Mouse (Mus musculus) G1E (cell line): ENCODE results near the gene Ncaph2. TPM values are rescaled to one million over a fixed set of nuclear protein-coding genes. Genes with fewer than 3 reads are reported as not detected.

Experiments used
- ATAC-seq: 2 replicates; pipeline ENCODE4 v1.8.0; 2016; ENCODE audit warnings: mild to moderate bottlenecking; ENCODE audit not compliant: insufficient number of reproducible peaks, poor library complexity, low FRiP score, severe bottlenecking; ENCODE audit errors: extremely low read depth
- DNase-seq: peaks from one replicate; pipeline ENCODE4 v3.0.0; 2012; ENCODE audit warnings: low spot score
- H3K27me3 ChIP-seq: 2 replicates; pipeline ENCODE4 v1.6.1; 2012; ENCODE audit warnings: mild to moderate bottlenecking, low read length, inconsistent platforms; ENCODE audit not compliant: insufficient read depth
- H3K36me3 ChIP-seq: replicated peaks from 2 replicates; pipeline ENCODE3; 2012; ENCODE audit warnings: mild to moderate bottlenecking, inconsistent platforms
- H3K4me1 ChIP-seq: 2 replicates; pipeline ENCODE4 v1.6.1; 2012; ENCODE audit warnings: low read depth, low read length, inconsistent platforms, mixed read lengths; ENCODE audit not compliant: insufficient read depth
- H3K4me3 ChIP-seq: 2 replicates; pipeline ENCODE4 v1.5.1; 2012; ENCODE audit warnings: low read depth, mild to moderate bottlenecking, inconsistent platforms, low read length, moderate library complexity, mixed read lengths
- H3K9me3 ChIP-seq: replicated peaks from 2 replicates; pipeline ENCODE4 v1.6.1; 2012; ENCODE audit warnings: inconsistent platforms
- CTCF ChIP-seq: IDR thresholded peaks from 2 replicates; pipeline ENCODE4 v1.5.1; 2012; ENCODE audit warnings: low read depth, low read length, inconsistent platforms, mixed read lengths
- GATA1 ChIP-seq: IDR thresholded peaks from 2 replicates; pipeline ENCODE4 v1.6.1; 2012; ENCODE audit warnings: borderline replicate concordance, low read length, inconsistent platforms, mixed read lengths
- GATA2 ChIP-seq: IDR thresholded peaks from 2 replicates; pipeline ENCODE4 v1.6.1; 2012; ENCODE audit warnings: low read depth, low read length, inconsistent platforms, borderline replicate concordance
- POLR2AphosphoS5 ChIP-seq: IDR thresholded peaks from 2 replicates; pipeline ENCODE4 v1.6.1; 2012; ENCODE audit warnings: low read depth, low read length, inconsistent platforms; ENCODE audit not compliant: insufficient replicate concordance
- TAL1 ChIP-seq: conservative IDR thresholded peaks from 2 replicates; pipeline ENCODE4 v1.6.1; 2012; ENCODE audit warnings: low read depth, low read length, inconsistent platforms, mixed read lengths
- polyA plus RNA-seq: library from polyadenylated mRNA; stranded (reverse); fragments of >175 nt; gene quantifications from 2 replicates; pipeline ENCODE4 v1.2.3, GENCODE M21; 2012
- total RNA-seq, 2 experiments: library from RNA; stranded (forward) in 1 of 2; stranded (reverse) in 1 of 2; fragments of 200-1000 nt in 1 of 2; fragments of >200 nt in 1 of 2; fragmentation: Nextera tagmentation in 1 of 2; gene quantifications; 2 replicates each; pipeline ENCODE4 v1.2.3; 2014 to 2017

Gene Ncaph2
- total and polyA plus RNA-seq, 3 experiments, result 78.1 to 147 (median 130) TPM

- Histone ChIP-seq H3K9me3 (no peaks in the 10 kb centered on the region), H3K36me3 (peaks cover 67% of the 10 kb centered on the region), H3K4me1 (peaks cover 36% of the 10 kb centered on the region), H3K4me3 (peak overlapping the region; percentile 48; the same call in 1 of the 2 replicates), H3K27me3 (no peaks in the 10 kb centered on the region)
- DNase-seq (no peak), ATAC-seq (no peak)
- TF ChIP-seq GATA2 (no peak), POLR2AphosphoS5 (no peak), GATA1 (no peak), CTCF (no peak), TAL1 (no peak)
Observed at GRCm38 (mm10) chr15:89353837-89354236, 1.7 kb upstream of the Ncaph2 start.

- H3K27me3 ChIP-seq, result no peaks in the 10 kb centered on the region
- ATAC-seq, result no peak
- peak overlapping the region; percentile 78 for H3K4me3 ChIP-seq
- H3K36me3 ChIP-seq, result peaks cover 72% of the 10 kb centered on the region
- peaks cover 40% of the 10 kb centered on the region for H3K4me1 ChIP-seq
- no peaks in the 10 kb centered on the region for H3K9me3 ChIP-seq
- TF ChIP-seq TAL1 (no peak), GATA2 (no peak), GATA1 (no peak), CTCF (no peak), POLR2AphosphoS5 (no peak)
- no peak for DNase-seq
Observed at GRCm38 (mm10) chr15:89354455-89354854, 1.1 kb upstream of the Ncaph2 start.

GRCm38 (mm10) chr15:89356372-89356771 is 853 bp downstream of the Ncaph2 start:
- peaks cover 44% of the 10 kb centered on the region for H3K4me1 ChIP-seq
- TF ChIP-seq TAL1, result no peak
- no peak for TF ChIP-seq CTCF
- TF ChIP-seq GATA2, result no peak
- no peak for TF ChIP-seq GATA1
- no peak for TF ChIP-seq POLR2AphosphoS5
- peak; percentile 78 for DNase-seq
- no peaks in the 10 kb centered on the region for H3K9me3 ChIP-seq
- peak; percentile 74 for ATAC-seq
- H3K36me3 ChIP-seq, result peaks cover 74% of the 10 kb centered on the region
- H3K27me3 ChIP-seq, result no peaks in the 10 kb centered on the region
- peak overlapping the region; percentile 78 for H3K4me3 ChIP-seq

GRCm38 (mm10) chr15:89358784-89359183 is 3.3 kb downstream of the Ncaph2 start:
- H3K36me3 ChIP-seq, result peaks cover 74% of the 10 kb centered on the region
- no peak for TF ChIP-seq CTCF
- TF ChIP-seq GATA1, result no peak
- no peak for TF ChIP-seq POLR2AphosphoS5
- TF ChIP-seq TAL1, result no peak
- TF ChIP-seq GATA2, result no peak

GRCm38 (mm10) chr15:89363051-89363450 is 7.5 kb downstream of the Ncaph2 start:
- Histone ChIP-seq H3K36me3 (peaks cover 99% of the 10 kb centered on the region), H3K4me1 (peaks cover 16% of the 10 kb centered on the region), H3K4me3 (no peak overlapping the region), H3K27me3 (no peaks in the 10 kb centered on the region), H3K9me3 (no peaks in the 10 kb centered on the region)
- ATAC-seq (no peak), DNase-seq (no peak)
- TF ChIP-seq POLR2AphosphoS5, result no peak
- no peak for TF ChIP-seq GATA2
- TF ChIP-seq TAL1, result no peak

More at GRCm38 (mm10) chr15:89358784-89359183, 3.3 kb downstream of the Ncaph2 start:
- ATAC-seq (no peak), DNase-seq (no peak)
- no peaks in the 10 kb centered on the region for H3K27me3 ChIP-seq
- H3K4me1 ChIP-seq, result peaks cover 39% of the 10 kb centered on the region
- H3K9me3 ChIP-seq, result no peaks in the 10 kb centered on the region
- H3K4me3 ChIP-seq, result no peak overlapping the region

GRCm38 (mm10) chr15:89365141-89365551 is 9.6 kb downstream of the Ncaph2 start:
- H3K9me3 ChIP-seq, result no peaks in the 10 kb centered on the region
- no peak overlapping the region for H3K4me3 ChIP-seq
- ATAC-seq, result no peak
- TF ChIP-seq GATA1, result no peak
- TF ChIP-seq TAL1, result no peak
- TF ChIP-seq POLR2AphosphoS5, result no peak
- no peak for TF ChIP-seq GATA2
- TF ChIP-seq CTCF, result no peak
- H3K27me3 ChIP-seq, result no peaks in the 10 kb centered on the region
- H3K4me1 ChIP-seq, result peaks cover 10% of the 10 kb centered on the region
- no peak for DNase-seq
- H3K36me3 ChIP-seq, result peaks cover 100% of the 10 kb centered on the region

- Histone ChIP-seq H3K9me3 (no peaks in the 10 kb centered on the region), H3K36me3 (peaks cover 72% of the 10 kb centered on the region), H3K4me3 (peak overlapping the region; percentile 86; the same call in 1 of the 2 replicates), H3K4me1 (peaks cover 57% of the 10 kb centered on the region), H3K27me3 (no peaks in the 10 kb centered on the region)
- no peak for DNase-seq
- no peak for TF ChIP-seq CTCF
- TF ChIP-seq GATA2, result no peak
- no peak for ATAC-seq
Observed at GRCm38 (mm10) chr15:89372068-89372467, 16.5 kb downstream of the Ncaph2 start.
